Mouse (Mus musculus) liver, postnatal 0 days (tissue): ENCODE measurements around the gene Esyt2.

Source experiments
- CTCF ChIP-seq: sonication (generic); IDR thresholded peaks from 2 replicates; pipeline ENCODE4 v1.5.1; 2016; ENCODE audit warnings: antibody characterized with exemption, low read depth
- EP300 ChIP-seq: IDR thresholded peaks from 2 replicates; pipeline ENCODE4 v1.6.1; 2016; ENCODE audit warnings: antibody characterized with exemption, low read depth, mild to moderate bottlenecking

GRCm38 (mm10) chr12:116244601-116245000, 36.4 kb upstream of the Esyt2 start:
- TF ChIP-seq CTCF: no peak
- TF ChIP-seq EP300: no peak
